Mouse (Mus musculus): Measurements from ENCODE around the gene Phb2.

GRCm38 (mm10) chr6:124758849-124759232 lies 46.7 kb downstream of the Phb2 start:
- TF ChIP-seq CTCF (IDR thresholded peaks at IDR 0.05; ENCODE audit: low read depth, low read length) (no peak), GATA1 (IDR thresholded peaks at IDR 0.05; ENCODE audit: borderline replicate concordance, low read length) (no peak)
